Mouse (Mus musculus) CH12.LX (cell line): ENCODE data around the gene 4931428F04Rik. TPM values are rescaled to one million over a fixed set of nuclear protein-coding genes. Genes with fewer than 3 reads are reported as not detected.

Experiments
- DNase-seq: peaks from one replicate; pipeline ENCODE4 v3.0.0-alpha.2; 2013; ENCODE audit errors: extremely low read depth
- H3K27ac ChIP-seq: 2 replicates; pipeline ENCODE4 v1.5.1; 2012; ENCODE audit warnings: low read depth, mild to moderate bottlenecking, control low read depth, moderate library complexity; ENCODE audit not compliant: insufficient read depth
- H3K27me3 ChIP-seq: replicated peaks from 2 replicates; pipeline ENCODE3; 2012; ENCODE audit warnings: inconsistent platforms
- H3K36me3 ChIP-seq, 2 experiments: replicated peaks in 1 of 2; 2 replicates each; pipeline versions ENCODE3 to v1.6.1; 2012; ENCODE audit warnings: inconsistent platforms in 1 of 2, low read length in 1 of 2, mild to moderate bottlenecking in 1 of 2, mixed read lengths in 1 of 2, moderate library complexity in 1 of 2; ENCODE audit not compliant: control insufficient read depth in 1 of 2, insufficient read depth in 1 of 2
- H3K4me1 ChIP-seq, 2 experiments: 2 replicates each; pipeline ENCODE4 v1.6.1; 2012; ENCODE audit warnings: inconsistent platforms in 1 of 2, moderate library complexity in 1 of 2; ENCODE audit not compliant: insufficient read depth in 2 of 2, control insufficient read depth in 1 of 2
- H3K4me2 ChIP-seq: 2 replicates; pipeline ENCODE4 v1.6.1; 2012; ENCODE audit warnings: low read depth, mild to moderate bottlenecking, control low read depth; ENCODE audit not compliant: poor library complexity, insufficient read depth, severe bottlenecking
- H3K4me3 ChIP-seq, 3 experiments: fragments of 150-350 bp in 1 of 3; sonication (generic) in 1 of 3; replicated peaks in 1 of 3; 2 replicates each; pipeline versions ENCODE3 to v1.5.1; 2011 to 2012; ENCODE audit warnings: low read depth in 2 of 3, low read length in 2 of 3, mild to moderate bottlenecking in 2 of 3, moderate library complexity in 2 of 3, control low read depth in 1 of 3, improper control_type of control experiment in 1 of 3, inconsistent platforms in 1 of 3, mixed read lengths in 1 of 3; ENCODE audit not compliant: poor library complexity in 1 of 3
- H3K79me2 ChIP-seq: replicated peaks from 2 replicates; pipeline ENCODE4 v1.6.1; 2012; ENCODE audit warnings: mild to moderate bottlenecking, moderate library complexity; ENCODE audit not compliant: control insufficient read depth, poor library complexity, insufficient read depth, severe bottlenecking; ENCODE audit errors: extremely low read depth
- H3K9ac ChIP-seq: 2 replicates; pipeline ENCODE4 v1.6.1; 2012; ENCODE audit warnings: low read depth, mild to moderate bottlenecking, control low read depth, moderate library complexity; ENCODE audit not compliant: insufficient read depth
- H3K9me3 ChIP-seq: replicated peaks from 2 replicates; pipeline ENCODE3; 2012; ENCODE audit warnings: low read length, inconsistent platforms, mixed read lengths
- CHD1 ChIP-seq: IDR thresholded peaks from 2 replicates; pipeline ENCODE4 v1.6.1; 2012; ENCODE audit warnings: low read depth, low read length, improper control_type of control experiment, inconsistent platforms
- CTCF ChIP-seq, 2 experiments: IDR thresholded peaks in 1 of 2; conservative IDR thresholded peaks in 1 of 2; 2 replicates each; pipeline ENCODE4 v1.5.1; 2011 to 2012; ENCODE audit warnings: low read depth in 2 of 2, low read length in 2 of 2, improper control_type of control experiment in 1 of 2, inconsistent platforms in 1 of 2, mild to moderate bottlenecking in 1 of 2, moderate library complexity in 1 of 2
- EP300 ChIP-seq: IDR thresholded peaks from 2 replicates; pipeline ENCODE4 v1.6.1; 2011; ENCODE audit warnings: low read length, improper control_type of control experiment
- GABPA ChIP-seq: IDR thresholded peaks from 2 replicates; pipeline ENCODE4 v1.6.1; 2012; ENCODE audit warnings: low read depth, low read length, improper control_type of control experiment, inconsistent platforms; ENCODE audit not compliant: insufficient replicate concordance
- IRF4 ChIP-seq: IDR thresholded peaks from 2 replicates; pipeline ENCODE4 v1.6.1; 2014; ENCODE audit warnings: low read depth, mild to moderate bottlenecking, inconsistent platforms, low read length, improper control_type of control experiment
- JUND ChIP-seq: conservative IDR thresholded peaks from 2 replicates; pipeline ENCODE4 v1.6.1; 2011; ENCODE audit warnings: low read depth, low read length, improper control_type of control experiment
- MAX ChIP-seq: IDR thresholded peaks from 2 replicates; pipeline ENCODE4 v1.6.1; 2011; ENCODE audit warnings: low read length, improper control_type of control experiment
- MXI1 ChIP-seq: IDR thresholded peaks from 2 replicates; pipeline ENCODE4 v1.6.1; 2011; ENCODE audit warnings: mild to moderate bottlenecking, low read depth, low read length, improper control_type of control experiment
- MYC ChIP-seq: IDR thresholded peaks from 2 replicates; pipeline ENCODE4 v1.6.1; 2011; ENCODE audit warnings: low read depth, mild to moderate bottlenecking, improper control_type of control experiment, low read length
- NELFE ChIP-seq: IDR thresholded peaks from 2 replicates; pipeline ENCODE4 v1.6.1; 2011; ENCODE audit warnings: low read depth, low read length, improper control_type of control experiment
- PAX5 ChIP-seq: IDR thresholded peaks from 2 replicates; pipeline ENCODE4 v1.6.1; 2012; ENCODE audit warnings: low read length, inconsistent platforms, mixed read lengths
- POLR2A ChIP-seq: IDR thresholded peaks from 2 replicates; pipeline ENCODE4 v1.6.1; 2011; ENCODE audit warnings: low read depth, mild to moderate bottlenecking, improper control_type of control experiment, low read length
- RAD21 ChIP-seq: IDR thresholded peaks from 2 replicates; pipeline ENCODE4 v1.6.1; 2011; ENCODE audit warnings: low read depth, mild to moderate bottlenecking, low read length, improper control_type of control experiment, moderate library complexity
- RCOR1 ChIP-seq: conservative IDR thresholded peaks from 2 replicates; pipeline ENCODE4 v1.6.1; 2012; ENCODE audit warnings: low read depth, mild to moderate bottlenecking, inconsistent platforms, low read length, improper control_type of control experiment
- SIN3A ChIP-seq: IDR thresholded peaks from 2 replicates; pipeline ENCODE4 v1.6.1; 2012; ENCODE audit warnings: low read length, improper control_type of control experiment, inconsistent platforms
- UBTF ChIP-seq: IDR thresholded peaks from 2 replicates; pipeline ENCODE4 v1.6.1; 2012; ENCODE audit warnings: low read depth, mild to moderate bottlenecking, inconsistent platforms, low read length, improper control_type of control experiment, moderate library complexity
- USF1 ChIP-seq: IDR thresholded peaks from 2 replicates; pipeline ENCODE4 v1.6.1; 2014; ENCODE audit warnings: low read depth, mild to moderate bottlenecking, inconsistent platforms, low read length, improper control_type of control experiment
- ZC3H11A ChIP-seq: IDR thresholded peaks from 2 replicates; pipeline ENCODE4 v1.6.1; 2012; ENCODE audit warnings: low read depth, mild to moderate bottlenecking, inconsistent platforms, low read length, improper control_type of control experiment
- ZKSCAN1 ChIP-seq: IDR thresholded peaks from 2 replicates; pipeline ENCODE4 v1.6.1; 2012; ENCODE audit warnings: low read depth, inconsistent platforms, low read length, improper control_type of control experiment, borderline replicate concordance
- ZMIZ1 ChIP-seq: IDR thresholded peaks from 2 replicates; pipeline ENCODE4 v1.6.1; 2012; ENCODE audit warnings: low read depth, mild to moderate bottlenecking, inconsistent platforms, low read length, improper control_type of control experiment
- dilution Hi-C: fragments of 300-500 bp; cut with MboI; formaldehyde crosslinking; loops from 2 replicates; pipeline ENCODE4 v1.14.3; 2020; ENCODE audit warnings: low sequenced_read_pairs; ENCODE audit not compliant: extremely low pct_unique_long_range_greater_than_20kb, extremely low pct_ligation_motif_present
- in situ Hi-C: fragments of 300-500 bp; cut with MboI; formaldehyde crosslinking; loops from 3 replicates; pipeline ENCODE4 v1.14.3; 2019; ENCODE audit warnings: low sequenced_read_pairs, low pct_ligation_motif_present, low pct_unique_long_range_greater_than_20kb, mixed read lengths
- polyA plus RNA-seq: library from polyadenylated mRNA; unstranded; fragments of >175 nt; gene quantifications from 2 replicates; pipeline ENCODE4 v1.2.1, GENCODE M21; 2012; ENCODE audit warnings: low read depth; ENCODE audit not compliant: insufficient read length
- total RNA-seq, 2 experiments: library from RNA; depleted of rRNA; stranded (reverse); fragments of 300-350 nt in 1 of 2; fragments of >200 nt in 1 of 2; gene quantifications; 2 replicates each; pipeline ENCODE4 v1.2.3; 2012 to 2014

Gene 4931428F04Rik
- total and polyA plus RNA-seq, 3 experiments = 2.7 to 9.1 (median 4.7) TPM

- peaks cover 0 to 2% of the 10 kb centered on the region in 2 experiments; a peak in 1 of 4 replicates for H3K4me1 ChIP-seq
- TF ChIP-seq ZMIZ1 = no peak
- TF ChIP-seq EP300 = no peak
- no peak for TF ChIP-seq RCOR1
- no peak for TF ChIP-seq MXI1
- no peak for TF ChIP-seq CTCF (conservative IDR thresholded peaks at IDR 0.05 in 1 of 2, IDR thresholded peaks at IDR 0.05 in 1 of 2; ENCODE audit: low read depth in 2 of 2, low read length in 2 of 2)
- no peak for TF ChIP-seq POLR2A
- TF ChIP-seq IRF4 = no peak
- H3K36me3 ChIP-seq = peaks cover 0 to 28% of the 10 kb centered on the region in 2 experiments
- H3K9ac ChIP-seq = no peak overlapping the region
- H3K4me2 ChIP-seq = no peak overlapping the region
- no peaks in the 10 kb centered on the region for H3K79me2 ChIP-seq
- H3K27me3 ChIP-seq = no peaks in the 10 kb centered on the region
- H3K27ac ChIP-seq = no peak overlapping the region
- no peaks in the 10 kb centered on the region for H3K9me3 ChIP-seq
- dilution Hi-C loops = no loop called here
- DNase-seq = no peak
- H3K4me3 ChIP-seq = no peak overlapping the region
- in situ Hi-C loops = no loop called here
Observed at GRCm38 (mm10) chr8:105275387-105275786, 14.3 kb downstream of the 4931428F04Rik start.

- no peak for TF ChIP-seq RAD21
- TF ChIP-seq UBTF = no peak
- TF ChIP-seq ZC3H11A = no peak
- TF ChIP-seq SIN3A = no peak
- no peak for TF ChIP-seq MAX
- no peak for TF ChIP-seq ZMIZ1
- TF ChIP-seq JUND = no peak
- no peak for TF ChIP-seq NELFE
- no peak for TF ChIP-seq PAX5
- TF ChIP-seq MYC = no peak
- no peak for TF ChIP-seq ZKSCAN1
- TF ChIP-seq GABPA = no peak
- no peak for TF ChIP-seq CHD1
- TF ChIP-seq POLR2A = no peak
- no peak for TF ChIP-seq USF1
- TF ChIP-seq EP300 = no peak
- Histone ChIP-seq H3K27me3 (no peaks in the 10 kb centered on the region), H3K4me2 (no peak overlapping the region), H3K36me3 (peaks cover 22 to 37% of the 10 kb centered on the region in 2 experiments), H3K79me2 (no peaks in the 10 kb centered on the region), H3K4me3 (no peak overlapping the region), H3K9ac (no peak overlapping the region), H3K9me3 (peaks cover 19% of the 10 kb centered on the region), H3K27ac (no peak overlapping the region), H3K4me1 (peaks cover 0 to 16% of the 10 kb centered on the region in 2 experiments; a peak in 2 of 4 replicates)
- in situ Hi-C loops = no loop called here
- dilution Hi-C loops = no loop called here
- DNase-seq = no peak
Observed at GRCm38 (mm10) chr8:105270916-105271186, 18.8 kb downstream of the 4931428F04Rik start.
